Mouse (Mus musculus) stomach, postnatal 0 days (tissue): Measurements from ENCODE around the gene Ears2.
A peak's percentile ranks its signal among the peaks of the same experiment; 100 is the strongest.

Source experiments
- CTCF ChIP-seq: IDR thresholded peaks from 2 replicates; pipeline ENCODE4 v1.5.1; 2016; ENCODE audit warnings: antibody characterized with exemption, low read depth, mild to moderate bottlenecking, moderate library complexity
- EP300 ChIP-seq: optimal IDR thresholded peaks from 2 replicates; pipeline ENCODE3; 2016; ENCODE audit warnings: antibody characterized with exemption

DNA sequence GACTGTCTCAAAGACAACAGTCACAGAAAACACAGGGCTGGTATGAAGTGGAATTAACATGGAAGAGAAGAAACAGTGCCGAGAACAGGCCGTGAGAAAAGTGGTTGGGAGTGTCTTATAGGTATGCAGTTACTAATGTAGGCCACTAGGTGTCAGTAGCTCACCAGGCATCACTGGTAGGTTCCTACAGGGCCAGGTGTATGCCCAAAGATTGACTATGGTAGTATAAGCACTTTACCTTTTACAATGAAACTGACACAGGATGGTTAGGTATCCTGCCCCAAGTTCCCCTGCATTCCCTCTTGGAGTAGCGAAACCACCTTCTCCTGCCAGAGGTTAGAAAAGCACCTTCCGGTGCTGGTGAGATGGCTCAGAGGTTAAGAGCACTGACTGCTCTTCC is 32.2 kb upstream of the Ears2 start:
- TF ChIP-seq CTCF (peak; percentile 90), EP300 (no peak)
